Mouse (Mus musculus) thymus, adult 18-20 months (tissue): ENCODE measurements at regions not wholly inside any gene's neighbourhood (a gene's known extent, or its start where the extent isn't known, plus 50 kb on each side); places are given as distances from the start of the nearest gene placed in this dataset.

ENCODE experiments used
- DNase-seq, 2 experiments: peaks; one replicate each; pipeline ENCODE4 v3.0.0; 2022; ENCODE audit warnings: mixed read lengths in 2 of 2

DNA sequence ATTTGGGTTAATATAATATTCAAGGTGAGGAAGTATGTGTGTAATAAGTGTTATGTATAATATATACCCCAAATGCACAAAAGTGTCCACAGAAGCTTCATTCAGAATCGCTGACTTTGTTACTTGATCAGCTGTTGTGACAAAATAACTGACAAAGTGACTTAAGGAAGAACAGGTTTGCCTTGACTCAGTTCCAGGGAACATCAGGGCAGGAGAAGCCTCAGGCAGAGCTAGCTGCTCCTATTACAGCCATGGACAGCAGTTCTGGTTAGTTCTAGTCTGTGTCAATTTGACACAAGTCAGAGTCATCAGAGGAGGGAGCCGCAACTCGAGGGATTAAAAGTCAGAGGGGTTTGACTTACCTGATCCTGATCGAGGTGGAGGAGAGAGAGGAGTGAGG is 79.3 kb upstream of the Rapgef5 start:
- DNase-seq: no peak

DNA sequence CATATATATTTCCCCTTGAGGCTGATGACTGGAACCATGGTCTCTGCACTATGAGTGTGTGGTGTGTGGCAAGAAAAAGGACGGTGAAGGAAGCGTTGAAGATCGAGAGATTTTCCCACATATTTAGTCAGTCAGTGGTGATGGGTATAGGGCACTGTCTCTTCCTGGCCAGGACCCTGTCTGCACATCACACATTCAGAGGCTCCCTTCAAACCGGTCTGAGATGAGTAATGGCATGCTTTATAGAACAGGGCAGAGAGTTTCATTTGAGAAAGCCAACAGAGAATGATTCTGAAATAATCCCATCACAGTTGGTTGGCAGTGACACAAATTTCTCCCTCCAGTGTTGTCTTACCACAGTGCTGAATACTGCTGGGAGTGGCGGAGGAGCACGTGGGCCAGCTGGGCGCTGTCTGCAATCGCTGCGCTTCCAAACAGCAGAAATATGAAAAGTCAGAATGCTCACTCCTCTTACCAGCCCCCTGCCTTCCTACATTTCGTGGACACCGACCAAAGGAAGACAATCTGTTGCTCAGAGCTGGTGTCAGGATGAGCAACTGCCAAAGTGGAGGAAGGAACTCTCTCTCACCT is 77.2 kb upstream of the Rapgef5 start:
- no peak for DNase-seq

DNA sequence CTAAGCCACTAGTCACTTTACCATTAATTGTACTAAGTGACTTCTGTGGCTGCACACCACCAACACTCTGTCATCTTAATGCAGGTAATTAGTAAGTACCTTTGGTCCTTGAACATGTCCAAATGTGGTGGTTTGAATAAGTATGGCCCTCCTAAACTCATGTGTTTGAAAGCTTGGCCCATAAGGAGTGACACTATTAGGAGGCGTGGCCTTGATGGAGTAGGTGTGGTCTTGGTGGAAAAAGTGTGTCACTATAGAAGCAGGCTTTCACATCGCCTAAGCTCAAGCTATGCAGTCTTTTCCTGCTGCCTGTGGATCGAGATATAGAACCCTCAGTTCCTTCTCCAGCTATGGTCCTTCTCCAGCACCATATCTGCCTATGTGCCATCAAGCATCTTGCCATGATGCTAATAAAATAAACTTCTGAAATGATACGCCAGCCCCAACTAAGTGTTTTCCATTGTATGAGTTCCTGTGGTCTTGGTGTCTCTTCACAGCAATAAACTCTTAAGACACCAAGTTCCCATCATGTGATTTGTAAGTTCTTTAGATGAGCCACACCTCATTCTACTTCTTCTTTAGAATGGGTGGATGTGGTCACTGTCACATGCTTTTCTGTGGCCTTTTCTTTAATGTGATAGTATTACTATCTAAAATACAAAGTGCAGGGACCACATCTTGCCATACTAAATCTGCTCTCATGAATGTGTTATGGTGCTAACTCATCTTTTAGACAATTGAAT is 71.9 kb upstream of the Rapgef5 start:
- no peak for DNase-seq

GRCm38 (mm10) chr12:117447223-117447622 is 69.1 kb upstream of the Rapgef5 start:
- peak; percentile 66 to 69 for DNase-seq

GRCm38 (mm10) chr12:117447843-117448728 is 68.2 kb upstream of the Rapgef5 start:
- no peak for DNase-seq

DNA sequence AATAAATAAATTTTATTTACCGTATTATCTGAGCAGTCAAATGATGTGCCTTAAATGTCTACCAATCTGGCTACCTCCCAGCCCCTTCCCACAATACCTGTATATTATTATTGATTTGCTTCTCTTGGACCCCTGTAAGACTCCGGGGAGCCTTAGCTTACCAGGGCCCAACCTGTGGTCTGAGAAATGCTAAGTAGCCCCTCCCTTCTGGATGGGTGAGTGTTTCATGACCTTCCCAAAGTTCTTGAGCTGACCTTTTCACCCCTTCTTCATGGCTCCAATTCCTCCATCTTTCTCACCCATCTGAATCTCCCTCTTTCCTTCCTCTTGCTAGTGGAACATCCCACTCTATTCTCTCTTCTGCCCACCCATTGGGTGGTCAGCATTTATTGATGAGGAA is 67.2 kb upstream of the Rapgef5 start:
- DNase-seq: no peak

DNA sequence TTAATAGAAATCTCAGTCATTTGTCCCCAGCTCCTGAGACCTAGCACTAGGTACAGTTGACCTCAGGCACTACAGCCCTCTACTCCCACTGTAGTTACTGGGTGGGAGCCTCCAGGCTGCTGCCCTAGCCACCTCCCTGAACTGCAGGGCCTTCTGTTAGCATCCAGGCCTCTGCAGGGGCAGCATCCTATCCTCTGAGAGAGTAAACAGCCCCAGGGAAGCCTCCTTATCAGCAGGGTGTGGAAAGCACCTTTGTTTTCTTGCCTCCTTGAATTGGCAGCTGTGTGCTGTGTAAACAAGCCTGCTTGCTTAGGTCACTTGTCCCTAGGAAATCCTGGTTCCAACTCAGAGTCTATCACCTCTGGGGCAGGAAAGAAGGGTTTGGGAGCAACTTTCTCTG is 66.2 kb upstream of the Rapgef5 start:
- DNase-seq: no peak

DNA sequence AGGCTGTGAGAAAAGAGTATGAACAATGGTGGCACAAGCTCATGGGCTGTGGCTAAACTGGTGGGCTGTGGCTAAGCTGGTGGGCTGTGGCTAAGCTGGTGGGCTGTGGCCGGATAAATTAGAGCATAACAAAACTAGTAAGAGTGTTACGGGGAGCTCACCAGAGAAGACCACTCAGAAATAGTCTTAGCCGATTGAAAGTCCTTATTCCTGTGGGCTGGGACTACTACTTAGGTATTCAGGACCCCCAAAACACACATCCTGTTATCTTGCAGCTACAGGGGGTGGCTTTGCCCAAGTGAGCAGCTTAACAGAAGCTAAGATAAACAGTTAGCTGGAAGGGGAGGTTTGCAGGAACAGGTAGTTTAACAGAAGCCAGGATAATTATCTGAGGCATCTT is 65.4 kb upstream of the Rapgef5 start:
- no peak for DNase-seq

GRCm38 (mm10) chr12:117451441-117451840 is 64.8 kb upstream of the Rapgef5 start:
- DNase-seq: no peak

GRCm38 (mm10) chr12:117455800-117456199 is 60.5 kb upstream of the Rapgef5 start:
- no peak for DNase-seq

DNA sequence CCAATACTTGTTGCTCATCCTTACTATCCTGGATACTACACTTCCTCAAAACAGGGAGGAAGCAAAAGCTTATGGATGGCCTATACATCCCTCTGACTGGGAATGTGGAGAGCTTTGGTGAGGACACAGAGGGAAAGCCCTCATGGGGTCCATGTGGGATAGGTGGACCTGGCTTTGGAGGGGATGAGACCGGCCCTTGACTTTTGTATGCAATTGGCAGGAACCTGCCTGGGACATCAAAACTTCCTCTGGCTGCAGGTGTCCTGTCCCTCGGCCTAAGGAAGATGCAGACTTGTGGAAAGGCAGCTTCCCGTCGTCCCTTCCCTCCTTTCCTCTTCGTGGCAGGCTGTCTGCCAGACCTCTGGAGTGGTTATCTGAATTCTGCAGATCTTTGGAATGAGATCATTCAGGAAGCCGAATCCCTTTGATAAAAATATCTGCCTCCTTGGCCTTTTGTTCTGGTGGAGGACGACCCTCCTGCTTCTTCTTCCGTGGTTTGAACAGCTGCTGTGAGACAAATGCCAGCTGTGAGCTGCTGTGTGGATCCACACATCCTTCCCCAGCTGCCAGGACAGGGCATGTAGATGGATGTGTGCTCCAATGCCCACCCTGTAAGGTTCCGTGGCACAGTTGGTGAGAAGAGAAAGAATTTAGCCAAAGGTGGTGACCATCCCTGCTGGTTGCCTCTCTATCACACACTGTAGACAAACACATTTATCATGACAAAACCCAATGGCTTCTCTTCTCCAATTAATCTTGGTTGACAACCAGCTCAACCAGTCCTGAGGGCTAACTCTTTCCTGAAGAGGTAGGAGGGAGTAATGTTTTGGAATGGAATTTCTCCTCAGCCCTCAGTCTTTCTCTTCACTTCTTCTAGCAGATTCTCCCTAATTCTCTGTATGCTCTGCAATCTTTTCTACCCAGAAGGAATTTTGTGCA is 57.9 kb upstream of the Rapgef5 start:
- no peak for DNase-seq

- no peak for DNase-seq
Observed at GRCm38 (mm10) chr12:117459541-117459940, 56.7 kb upstream of the Rapgef5 start.

DNA sequence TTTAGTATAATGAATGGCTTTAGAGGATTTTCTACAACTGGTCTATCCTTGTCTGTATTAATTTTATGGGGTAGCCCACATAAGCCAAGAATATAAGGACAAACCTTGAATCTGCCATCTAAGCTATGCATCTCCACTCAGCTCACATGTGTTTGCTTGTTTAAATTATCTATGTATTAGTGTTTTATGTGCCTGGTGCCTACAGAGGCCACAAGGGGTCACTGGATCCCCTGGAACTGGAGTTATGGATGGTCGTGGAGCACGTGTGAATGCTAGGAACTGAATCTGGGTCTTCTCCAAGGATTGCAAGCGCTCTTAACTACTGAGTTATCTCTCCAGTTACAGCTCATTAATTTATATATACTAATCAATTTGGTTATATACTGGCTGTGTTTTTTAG is 51.1 kb upstream of the Rapgef5 start:
- DNase-seq: no peak

DNA sequence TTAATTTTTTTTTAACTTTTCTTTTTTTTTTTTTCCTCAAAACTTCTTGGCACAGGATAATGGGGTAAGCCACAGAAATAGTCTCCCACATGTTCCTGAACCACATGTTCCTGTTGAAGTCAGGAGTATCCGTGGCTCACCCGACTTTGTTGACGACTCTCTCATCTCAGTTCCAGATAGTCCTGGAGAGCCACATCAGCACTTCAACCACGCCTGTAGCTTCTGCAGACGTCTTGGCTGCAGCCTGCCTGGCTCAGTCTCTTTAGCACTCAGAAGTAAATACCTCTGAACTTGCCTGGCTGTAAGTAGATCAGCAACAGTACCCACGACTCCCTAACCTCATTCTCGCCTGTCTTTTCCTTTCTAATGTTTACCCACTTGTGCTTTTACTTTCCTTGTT is 50.3 kb upstream of the Rapgef5 start:
- no peak for DNase-seq
